Mouse (Mus musculus): ENCODE results near the gene Ifna2.

The Ifna2 gene

GRCm38 (mm10) chr4:88683812-88684211 lies at the start of gene Ifna2:
TSS of gene Ifna2 (minus strand) at chr4:88683912.
- in situ Hi-C loops (cut with MboI, MseI), result no loop called here

GRCm38 (mm10) chr4:88727324-88727723 lies 43.6 kb upstream of the Ifna2 start:
- in situ Hi-C loops (cut with MboI, MseI), result no loop called here

- in situ Hi-C loops (cut with MboI, MseI), result no loop called here
Observed at GRCm38 (mm10) chr4:88726727-88727126, 43.0 kb upstream of the Ifna2 start.

- in situ Hi-C loops (cut with MboI, MseI), result loop anchor here (5.0 kb wide), 1 partner anchor 81 kb away; the partner anchor contains the start of gene Ifna13
Observed at GRCm38 (mm10) chr4:88723497-88724090, 39.9 kb upstream of the Ifna2 start.

- in situ Hi-C loops (cut with MboI, MseI), result loop anchor here (5.0 kb wide), 1 partner anchor 80 kb away; the partner anchor contains the start of gene Ifna13
Observed at GRCm38 (mm10) chr4:88721791-88722721, 38.3 kb upstream of the Ifna2 start, which contains the start of the genes Gm26566 and Klhl9. TSS of gene Gm26566 (plus strand) at chr4:88721805. TSS of gene Klhl9 (minus strand) at chr4:88722465.

GRCm38 (mm10) chr4:88718715-88719114 lies 35.0 kb upstream of the Ifna2 start:
- in situ Hi-C loops (cut with MboI, MseI), result no loop called here

GRCm38 (mm10) chr4:88715059-88715458 lies 31.3 kb upstream of the Ifna2 start:
- in situ Hi-C loops (cut with MboI, MseI), result no loop called here

GRCm38 (mm10) chr4:88714281-88714680 lies 30.6 kb upstream of the Ifna2 start:
- in situ Hi-C loops (cut with MboI, MseI), result no loop called here

GRCm38 (mm10) chr4:88707128-88707826 lies 23.6 kb upstream of the Ifna2 start:
- in situ Hi-C loops (cut with MboI, MseI), result no loop called here

GRCm38 (mm10) chr4:88705924-88706323 lies 22.2 kb upstream of the Ifna2 start:
- in situ Hi-C loops (cut with MboI, MseI), result no loop called here

- in situ Hi-C loops (cut with MboI, MseI), result no loop called here
Observed at GRCm38 (mm10) chr4:88699301-88699700, 15.6 kb upstream of the Ifna2 start.

- in situ Hi-C loops (cut with MboI, MseI), result no loop called here
Observed at GRCm38 (mm10) chr4:88698781-88699180, 15.1 kb upstream of the Ifna2 start.

- in situ Hi-C loops (cut with MboI, MseI), result no loop called here
Observed at GRCm38 (mm10) chr4:88697753-88698152, 14.0 kb upstream of the Ifna2 start.

- in situ Hi-C loops (cut with MboI, MseI), result no loop called here
Observed at GRCm38 (mm10) chr4:88697108-88697507, 13.4 kb upstream of the Ifna2 start.

- in situ Hi-C loops (cut with MboI, MseI), result no loop called here
Observed at GRCm38 (mm10) chr4:88696237-88696884, 12.6 kb upstream of the Ifna2 start.

GRCm38 (mm10) chr4:88693392-88693791 lies 9.7 kb upstream of the Ifna2 start:
- in situ Hi-C loops (cut with MboI, MseI), result no loop called here

GRCm38 (mm10) chr4:88692537-88692936 lies 8.8 kb upstream of the Ifna2 start:
- in situ Hi-C loops (cut with MboI, MseI), result no loop called here

GRCm38 (mm10) chr4:88691259-88691658 lies 7.5 kb upstream of the Ifna2 start, which contains the start of gene Ifnab:
TSS of gene Ifnab (minus strand) at chr4:88691359.
- in situ Hi-C loops (cut with MboI, MseI), result no loop called here

- in situ Hi-C loops (cut with MboI, MseI), result no loop called here
Observed at GRCm38 (mm10) chr4:88681353-88681752, 2.4 kb downstream of the Ifna2 start.

GRCm38 (mm10) chr4:88680362-88680761 lies 3.4 kb downstream of the Ifna2 start:
- in situ Hi-C loops (cut with MboI, MseI), result no loop called here

GRCm38 (mm10) chr4:88676824-88677223 lies 6.9 kb downstream of the Ifna2 start, which contains the start of gene Ifna16:
TSS of gene Ifna16 (minus strand) at chr4:88676924.
- in situ Hi-C loops (cut with MboI, MseI), result no loop called here

Measured in T-helper 2 cell (primary cell).